Mouse (Mus musculus) c-Kit-positive CD71-positive TER-119-positive erythroid progenitor cells, embryonic 14.5 days (primary cell): ENCODE measurements around the gene Morf4l1.

Experiments
- DNase-seq: peaks from one replicate; pipeline ENCODE4 v3.0.0-alpha.2; 2013; ENCODE audit warnings: low spot score

Gene Morf4l1

GRCm38 (mm10) chr9:90114567-90115307 lies at the start of gene Morf4l1:
Gene Morf4l1, minus strand, starts transcription at chr9:90114774.
- peak; percentile 89 for DNase-seq

GRCm38 (mm10) chr9:90163749-90164095 lies 49.1 kb upstream of the Morf4l1 start:
- DNase-seq: no peak

GRCm38 (mm10) chr9:90162926-90163748 lies 48.6 kb upstream of the Morf4l1 start, which contains the start of gene Adamts7:
Gene Adamts7, plus strand, starts transcription at chr9:90163069.
- no peak for DNase-seq

- DNase-seq: peak; percentile 3
Measured at GRCm38 (mm10) chr9:90162243-90162925, 47.8 kb upstream of the Morf4l1 start.

GRCm38 (mm10) chr9:90146869-90147268 lies 32.3 kb upstream of the Morf4l1 start:
- no peak for DNase-seq

- no peak for DNase-seq
Measured at GRCm38 (mm10) chr9:90145788-90146187, 31.2 kb upstream of the Morf4l1 start.

GRCm38 (mm10) chr9:90136678-90136965 lies 22.0 kb upstream of the Morf4l1 start:
- no peak for DNase-seq

- no peak for DNase-seq
Measured at GRCm38 (mm10) chr9:90135963-90136677, 21.5 kb upstream of the Morf4l1 start.

GRCm38 (mm10) chr9:90135466-90135865 lies 20.9 kb upstream of the Morf4l1 start:
- DNase-seq: no peak

- DNase-seq: no peak
Measured at GRCm38 (mm10) chr9:90133562-90134355, 19.2 kb upstream of the Morf4l1 start.

- DNase-seq: no peak
Measured at GRCm38 (mm10) chr9:90128636-90129201, 14.1 kb upstream of the Morf4l1 start.

- DNase-seq: no peak
Measured at GRCm38 (mm10) chr9:90127146-90127545, 12.6 kb upstream of the Morf4l1 start.

- DNase-seq: peak; percentile 83
Measured at GRCm38 (mm10) chr9:90126260-90127010, 11.9 kb upstream of the Morf4l1 start.

- DNase-seq: no peak
Measured at GRCm38 (mm10) chr9:90125416-90126099, 11.0 kb upstream of the Morf4l1 start.

GRCm38 (mm10) chr9:90124873-90125245 lies 10.3 kb upstream of the Morf4l1 start:
- no peak for DNase-seq

- no peak for DNase-seq
Measured at GRCm38 (mm10) chr9:90124156-90124872, 9.7 kb upstream of the Morf4l1 start.

- DNase-seq: no peak
Measured at GRCm38 (mm10) chr9:90122246-90122740, 7.7 kb upstream of the Morf4l1 start.

GRCm38 (mm10) chr9:90117234-90117633 lies 2.7 kb upstream of the Morf4l1 start:
- DNase-seq: no peak

GRCm38 (mm10) chr9:90115308-90115700 lies 730 bp upstream of the Morf4l1 start:
- DNase-seq: no peak
